Mouse (Mus musculus): ENCODE data around the gene Rita1.

DNA sequence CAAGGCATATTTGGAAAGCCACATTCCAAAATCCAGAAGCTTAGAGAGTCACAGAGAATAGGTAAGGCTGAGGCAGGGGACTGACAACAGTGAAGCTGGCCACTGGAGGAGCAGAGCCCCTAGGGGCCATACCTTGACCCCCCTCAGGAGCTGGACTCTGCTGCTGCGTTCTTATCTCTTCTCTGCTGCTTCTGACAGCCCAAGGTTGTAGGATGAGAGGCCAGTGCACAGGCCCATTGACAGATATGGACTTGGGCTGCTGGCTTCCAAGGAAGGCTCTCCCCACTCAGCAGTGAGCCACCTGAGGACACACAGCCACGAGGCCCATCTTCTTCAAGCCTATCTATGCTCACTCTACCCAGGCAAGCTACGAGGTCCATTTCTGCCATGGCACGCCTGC is 43.4 kb downstream of the Rita1 start:
- TF ChIP-seq CTCF (IDR thresholded peaks at IDR 0.05; ENCODE audit: low read depth, low read length) (no peak), TAL1 (conservative IDR thresholded peaks at IDR 0.05; ENCODE audit: low read depth, low read length) (no peak), GATA1 (IDR thresholded peaks at IDR 0.05; ENCODE audit: borderline replicate concordance, low read length) (no peak)

Measured in G1E (cell line).